Mouse (Mus musculus) limb, embryonic 14.5 days (tissue): Measurements from ENCODE around the gene Gse1. TPM values are rescaled to one million over a fixed set of nuclear protein-coding genes. Genes with fewer than 3 reads are reported as not detected.
A peak's percentile ranks its signal among the peaks of the same experiment; 100 is the strongest.

Experiments
- ATAC-seq: fragments of 200-750 bp; cut with Nextera tagmentation; 2 replicates; pipeline ENCODE4 v1.8.0; 2017; ENCODE audit warnings: low read depth, moderate number of reproducible peaks, moderate TSS enrichment; ENCODE audit not compliant: low FRiP score
- DNase-seq: peaks from one replicate; pipeline ENCODE4 v3.0.0-alpha.2; 2015; ENCODE audit warnings: low spot score
- H3K27ac ChIP-seq: fragments of 300-500 bp; sonication (generic); replicated peaks from 2 replicates; pipeline ENCODE4 v1.5.1; 2014; ENCODE audit warnings: low read depth, mild to moderate bottlenecking, low read length, moderate library complexity, mixed read lengths
- H3K27me3 ChIP-seq: fragments of 300-500 bp; sonication (generic); 2 replicates; pipeline ENCODE4 v1.6.1; 2014; ENCODE audit warnings: low read length, mixed read lengths; ENCODE audit not compliant: control insufficient read depth, insufficient read depth
- H3K36me3 ChIP-seq: fragments of 300-500 bp; sonication (generic); 2 replicates; pipeline ENCODE4 v1.6.1; 2014; ENCODE audit warnings: mild to moderate bottlenecking, low read length, moderate library complexity, mixed read lengths; ENCODE audit not compliant: control insufficient read depth, insufficient read depth
- H3K4me1 ChIP-seq: fragments of 300-500 bp; sonication (generic); 2 replicates; pipeline ENCODE4 v1.6.1; 2014; ENCODE audit warnings: antibody characterized with exemption, low read length, mixed read lengths; ENCODE audit not compliant: control insufficient read depth, insufficient read depth
- H3K4me2 ChIP-seq: fragments of 300-500 bp; sonication (generic); replicated peaks from 2 replicates; pipeline ENCODE4 v1.6.1; 2014; ENCODE audit warnings: low read depth, mild to moderate bottlenecking, low read length, moderate library complexity; ENCODE audit not compliant: severe bottlenecking
- H3K4me3 ChIP-seq: fragments of 300-500 bp; sonication (generic); replicated peaks from 2 replicates; pipeline ENCODE4 v1.5.1; 2014; ENCODE audit warnings: low read length
- H3K9ac ChIP-seq: fragments of 300-500 bp; sonication (generic); 2 replicates; pipeline ENCODE4 v1.6.1; 2014; ENCODE audit warnings: mild to moderate bottlenecking, low read depth, low read length, moderate library complexity; ENCODE audit not compliant: severe bottlenecking
- H3K9me3 ChIP-seq: fragments of 300-500 bp; sonication (generic); 2 replicates; pipeline ENCODE4 v1.6.1; 2016; ENCODE audit warnings: low read length; ENCODE audit not compliant: control insufficient read depth
- POLR2A ChIP-seq: fragments of 200-500 bp; IDR thresholded peaks from 2 replicates; pipeline ENCODE4 v1.8.0; 2012; ENCODE audit warnings: inconsistent platforms, mild to moderate bottlenecking, moderate library complexity, borderline replicate concordance; ENCODE audit not compliant: insufficient read depth, insufficient read length; ENCODE audit errors: extremely low read depth
- WGBS: fragments of 180-500 bp; shearing (Covaris S2); extraction: QIAGEN DNeasy Blood & Tissue Kit; methylation state at CpG from one replicate; pipeline ENCODE4 v1.1.7; 2014; 5-methylcytosine and 5-hydroxymethylcytosine counted together
- polyA plus RNA-seq, 2 experiments: library from polyadenylated mRNA; depleted of rRNA in 1 of 2; stranded (reverse) in 1 of 2; unstranded in 1 of 2; fragments of >200 nt; fragmentation: Nextera tagmentation in 1 of 2; extraction: Ambion mirVana in 1 of 2; gene quantifications; 2 replicates each; pipeline versions ENCODE4 v1.2.1 to v1.2.3; 2012 to 2014

Gene Gse1
- polyA plus RNA-seq, 2 experiments, result 10.3 to 32.6 TPM

GRCm38 (mm10) chr8:120425199-120425941 lies 197.1 kb downstream of the Gse1 start:
- WGBS, result 5% methylated on average over 8 of the region's 8 CpGs
- Histone ChIP-seq H3K27ac (peak overlapping the region; percentile 50), H3K36me3 (no peaks in the 10 kb centered on the region), H3K4me2 (peak overlapping the region; percentile 10; the same call in 1 of the 2 replicates), H3K9ac (no peak overlapping the region), H3K9me3 (no peaks in the 10 kb centered on the region), H3K4me3 (no peak overlapping the region), H3K4me1 (peaks cover 59% of the 10 kb centered on the region), H3K27me3 (no peaks in the 10 kb centered on the region)
- TF ChIP-seq POLR2A, result no peak
- ATAC-seq (peak; percentile 53), DNase-seq (peak; percentile 44)

- ATAC-seq, result no peak
- H3K9me3 ChIP-seq, result no peaks in the 10 kb centered on the region
- 7% methylated on average over 1 of the region's 1 CpGs for WGBS
- no peak overlapping the region for H3K9ac ChIP-seq
- TF ChIP-seq POLR2A, result no peak
- H3K27ac ChIP-seq, result no peak overlapping the region; the same call in 1 of the 2 replicates
- H3K4me2 ChIP-seq, result no peak overlapping the region
- H3K4me3 ChIP-seq, result no peak overlapping the region
- DNase-seq, result no peak
- no peaks in the 10 kb centered on the region for H3K27me3 ChIP-seq
- no peaks in the 10 kb centered on the region for H3K36me3 ChIP-seq
- peaks cover 56% of the 10 kb centered on the region for H3K4me1 ChIP-seq
Measured at GRCm38 (mm10) chr8:120426105-120426504, 197.8 kb downstream of the Gse1 start.

- Histone ChIP-seq H3K4me2 (no peak overlapping the region; the same call in 1 of the 2 replicates), H3K4me1 (peaks cover 49% of the 10 kb centered on the region), H3K36me3 (no peaks in the 10 kb centered on the region), H3K27ac (peak overlapping the region; percentile 70), H3K9me3 (no peaks in the 10 kb centered on the region), H3K27me3 (no peaks in the 10 kb centered on the region), H3K9ac (no peak overlapping the region), H3K4me3 (no peak overlapping the region)
- DNase-seq (peak; percentile 61), ATAC-seq (no peak)
- no peak for TF ChIP-seq POLR2A
- 33% methylated on average over 20 of the region's 20 CpGs for WGBS
Measured at GRCm38 (mm10) chr8:120426622-120427385, 198.5 kb downstream of the Gse1 start.

- TF ChIP-seq POLR2A, result no peak
- Histone ChIP-seq H3K9ac (no peak overlapping the region), H3K9me3 (0 out of 2 replicates have a peak, but pooled peaks cover under 1% of the 10 kb centered on the region), H3K36me3 (no peaks in the 10 kb centered on the region), H3K4me1 (peaks cover 46% of the 10 kb centered on the region), H3K27me3 (no peaks in the 10 kb centered on the region), H3K4me2 (no peak overlapping the region), H3K4me3 (no peak overlapping the region), H3K27ac (no peak overlapping the region)
- WGBS, result 60% methylated on average over 5 of the region's 5 CpGs
- DNase-seq (no peak), ATAC-seq (no peak)
Measured at GRCm38 (mm10) chr8:120428492-120428891, 200.2 kb downstream of the Gse1 start.

- H3K4me3 ChIP-seq, result no peak overlapping the region
Measured at GRCm38 (mm10) chr8:120429116-120429515, 200.9 kb downstream of the Gse1 start.

More at GRCm38 (mm10) chr8:120429116-120429515, 200.9 kb downstream of the Gse1 start:
- Histone ChIP-seq H3K9ac (no peak overlapping the region), H3K9me3 (0 out of 2 replicates have a peak, but pooled peaks cover 5% of the 10 kb centered on the region), H3K36me3 (no peaks in the 10 kb centered on the region; the same call in 1 of the 2 replicates), H3K4me1 (peaks cover 40% of the 10 kb centered on the region), H3K27me3 (no peaks in the 10 kb centered on the region), H3K4me2 (no peak overlapping the region), H3K27ac (no peak overlapping the region)
- WGBS, result 100% methylated on average over 1 of the region's 1 CpGs
- DNase-seq, result no peak
- no peak for TF ChIP-seq POLR2A
- ATAC-seq, result no peak
